Mouse (Mus musculus): ENCODE measurements around the gene C2cd2.
"Not testable (repeated sequence)": the region's sequence is repeated elsewhere in the genome, so short reads cannot be mapped to it uniquely, and the experiment has no call there.

The C2cd2 gene

DNA sequence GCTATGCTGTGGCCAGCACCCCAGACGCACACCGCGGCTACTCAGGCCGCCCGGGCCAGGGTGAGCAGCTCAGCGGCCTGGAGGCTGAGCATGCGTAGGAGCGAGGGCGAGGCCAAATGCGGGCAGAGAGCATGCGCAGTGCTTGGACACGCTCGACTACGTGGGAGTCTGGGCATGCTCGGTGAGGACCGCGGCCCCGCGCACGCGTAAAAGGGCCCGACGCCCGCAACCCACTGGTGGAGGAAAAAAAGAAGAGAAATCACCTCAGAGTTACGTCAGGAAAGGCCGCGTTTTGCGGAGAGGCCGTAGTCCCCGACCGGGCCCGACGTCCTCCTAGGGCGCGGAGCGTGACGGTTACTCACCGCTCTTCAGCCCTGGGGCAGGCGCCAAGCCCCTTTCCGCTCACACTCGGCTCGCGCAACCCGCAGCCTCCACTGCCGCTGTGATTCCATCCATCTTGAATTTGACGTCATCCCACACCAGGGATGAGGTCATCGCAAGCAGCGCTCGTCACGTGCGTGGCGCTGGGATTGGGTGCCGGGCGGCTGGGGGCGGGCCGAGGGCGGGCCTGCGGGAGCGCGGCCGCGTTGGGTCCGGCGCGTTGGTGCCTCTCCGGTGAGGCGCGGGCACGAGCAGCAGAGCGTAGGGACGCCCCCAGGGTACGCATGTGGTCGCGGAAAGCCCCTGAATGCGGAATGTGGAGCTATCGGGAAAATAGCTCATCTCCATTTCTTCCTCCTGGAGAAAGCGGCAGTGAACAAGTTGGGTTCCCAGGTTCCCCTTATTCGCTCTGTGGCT is at the start of gene C2cd2, which contains the start of gene Zbtb21:
TSS of gene C2cd2 (minus strand) at position 448 of the 798 bp plus-strand sequence.
TSS of gene Zbtb21 (minus strand) at position 472 of the 798 bp plus-strand sequence.
- peak; percentile 93 for DNase-seq

DNA sequence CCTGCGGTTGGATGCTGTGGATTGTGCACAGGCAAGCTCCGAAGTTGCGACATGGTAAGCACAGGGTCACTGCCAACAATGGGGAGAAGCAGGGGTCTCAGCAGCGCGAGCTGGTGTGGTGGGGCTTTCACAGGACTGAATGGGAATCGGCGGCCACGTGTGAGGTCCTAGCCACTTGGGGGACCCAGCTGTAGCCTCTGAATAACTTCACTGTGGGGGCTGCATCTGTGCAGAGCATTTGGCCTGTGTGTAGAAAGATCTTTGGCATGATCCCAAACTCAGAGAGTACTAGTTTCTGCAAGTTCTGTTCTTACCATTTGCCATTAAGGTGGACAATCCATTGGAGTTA is 35.0 kb upstream of the C2cd2 start:
- DNase-seq: not testable (repeated sequence)

DNA sequence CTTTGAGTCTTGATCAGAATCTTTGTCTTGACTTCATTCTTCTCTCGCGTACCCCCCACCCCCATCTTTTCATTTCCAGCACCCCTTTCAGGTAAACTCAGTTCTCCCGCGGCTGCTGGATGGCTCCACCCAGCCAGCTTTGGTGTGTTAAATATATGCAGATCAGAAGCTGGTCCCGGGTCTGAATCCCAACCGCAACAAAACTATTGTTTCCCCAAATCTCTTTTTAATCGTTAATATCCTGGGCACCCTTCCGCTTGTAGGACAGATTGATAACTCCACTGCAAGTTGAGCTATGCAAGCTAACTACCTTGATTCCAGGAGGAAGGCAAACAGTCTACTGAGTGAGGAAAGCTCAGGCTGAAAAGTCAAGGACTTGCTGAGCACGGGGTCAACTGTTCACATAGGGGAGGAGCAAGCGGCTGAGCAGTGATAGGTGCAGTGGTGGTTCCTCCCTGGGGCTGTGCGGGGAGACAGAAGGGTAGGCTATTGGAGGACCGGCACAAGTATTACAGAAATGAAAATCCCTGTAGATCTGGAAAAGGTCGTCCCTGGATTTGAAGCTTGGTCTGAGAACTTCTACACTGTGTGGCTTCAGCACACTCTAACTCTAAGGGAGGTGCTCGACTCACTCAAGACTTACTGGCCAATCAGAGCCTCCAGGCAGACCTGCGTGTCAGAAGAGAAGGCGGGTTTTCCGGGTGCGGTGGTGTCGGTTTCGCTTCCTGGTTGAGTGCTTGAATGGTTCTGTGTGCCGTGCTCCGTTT is 34.4 kb upstream of the C2cd2 start, which contains the start of gene B230307C23Rik:
TSS of gene B230307C23Rik (plus strand) at position 700 of the 767 bp plus-strand sequence.
- peak; percentile 86 for DNase-seq

DNA sequence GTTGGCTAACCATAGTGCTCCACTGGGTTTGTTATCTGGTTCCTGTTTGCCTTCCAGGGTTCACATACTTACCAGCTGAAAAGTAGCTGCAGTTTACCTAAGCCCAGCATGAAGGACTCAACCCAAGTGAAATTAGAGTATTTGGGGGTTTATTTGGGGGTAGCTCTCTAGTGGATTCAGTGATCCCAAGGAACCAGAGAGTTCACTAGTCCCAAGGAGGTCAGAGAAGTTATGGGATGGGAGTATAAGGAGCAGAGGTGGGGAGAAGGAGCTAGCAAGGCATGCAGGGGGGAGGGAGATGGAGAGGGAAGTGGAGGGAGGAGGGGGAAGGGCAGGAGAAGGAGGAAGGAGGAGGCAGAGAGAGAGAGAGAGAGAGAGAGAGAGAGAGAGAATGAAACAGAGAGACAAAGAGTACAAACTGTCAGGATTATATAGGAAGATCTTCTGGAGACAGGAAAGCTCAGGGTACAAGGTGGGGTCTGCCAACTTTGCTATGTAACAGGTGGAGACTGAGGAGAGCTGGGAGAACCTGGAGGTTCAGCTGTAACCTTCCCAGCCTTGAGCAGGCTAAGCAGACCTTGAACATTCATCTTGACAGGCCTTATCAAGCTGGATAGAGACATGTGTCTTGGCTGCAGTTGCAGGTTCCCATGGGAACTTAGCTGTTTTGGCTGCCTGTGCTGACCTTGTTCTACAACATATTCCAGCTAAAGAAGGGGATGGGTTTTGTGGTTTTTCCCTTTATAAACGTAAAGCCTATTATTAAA is 33.6 kb upstream of the C2cd2 start:
- peak; percentile 3 for DNase-seq

DNA sequence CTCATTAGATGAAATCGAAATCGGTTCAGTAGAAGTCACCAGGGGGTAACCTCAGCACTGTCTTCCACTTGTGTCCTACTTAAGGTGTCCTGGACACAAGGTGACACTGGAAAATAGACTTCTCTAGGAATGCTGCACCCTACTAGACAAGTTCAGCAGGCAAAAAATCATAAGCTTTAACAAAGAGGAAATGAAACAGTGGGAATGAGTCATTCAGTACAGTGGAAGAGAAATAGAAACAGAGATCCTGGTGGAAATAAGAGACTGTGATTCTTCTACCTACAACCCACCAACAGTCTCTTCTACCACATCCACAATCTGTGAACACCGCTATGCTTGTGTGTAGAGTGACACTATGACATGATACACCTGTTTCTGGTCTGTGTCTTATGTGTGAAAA is 30.1 kb upstream of the C2cd2 start:
- not testable (repeated sequence) for DNase-seq

DNA sequence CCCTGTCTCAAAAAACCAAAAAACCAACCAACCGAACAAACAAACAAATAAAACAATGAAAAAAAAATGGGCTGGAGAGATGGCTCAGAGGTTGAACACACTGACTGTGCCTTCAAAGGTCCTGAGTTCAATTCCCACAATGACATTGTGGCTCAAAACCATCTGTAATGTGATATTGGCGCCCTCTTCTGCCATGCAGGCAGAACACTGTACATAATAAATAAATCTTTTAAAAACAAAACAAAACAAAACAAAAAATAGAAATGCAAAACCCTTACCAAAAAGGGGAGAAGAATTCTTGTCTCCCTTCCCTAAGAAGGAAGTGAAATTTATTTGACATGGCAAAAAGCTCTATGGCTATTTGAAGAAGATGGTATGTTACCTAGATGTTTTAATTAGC is 29.1 kb upstream of the C2cd2 start:
- no peak for DNase-seq

DNA sequence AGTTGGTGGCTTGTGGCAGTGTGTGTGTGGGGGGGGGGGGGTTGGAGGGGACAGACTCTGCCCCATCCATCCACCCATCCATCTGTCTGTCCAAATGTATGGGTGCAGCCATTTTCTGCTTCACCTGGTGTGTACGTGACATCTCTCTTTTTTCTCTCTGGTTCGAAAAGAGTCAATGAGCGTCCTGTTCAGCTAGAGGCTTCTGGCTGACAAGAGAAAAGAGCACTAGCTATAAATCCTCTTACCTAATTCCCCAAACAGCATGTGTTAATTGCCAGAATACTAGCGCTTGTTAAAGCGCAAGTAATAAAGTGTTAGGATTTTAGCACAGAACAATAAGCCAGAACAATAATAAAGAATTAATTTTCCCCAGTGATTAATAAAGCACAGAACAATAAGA is 22.2 kb upstream of the C2cd2 start:
- DNase-seq: no peak

DNA sequence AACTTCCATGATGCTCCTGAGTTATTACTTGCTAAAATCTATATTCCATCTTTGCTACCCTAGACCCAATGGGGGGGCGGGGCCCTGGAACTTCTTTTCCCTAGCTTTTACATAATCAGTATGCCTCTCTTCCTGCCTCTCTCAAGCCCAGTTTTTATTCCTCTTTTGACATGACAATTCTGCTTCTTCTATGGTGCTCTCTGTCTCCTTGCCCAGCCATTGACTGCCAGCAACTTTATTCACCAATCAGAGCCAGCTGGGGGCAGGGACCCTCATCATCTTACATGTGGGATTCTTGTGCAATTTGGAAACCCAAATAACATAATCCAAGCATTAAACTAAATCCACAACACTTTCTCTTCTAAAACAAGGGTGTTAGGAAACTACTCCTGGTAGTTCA is 19.0 kb upstream of the C2cd2 start:
- no peak for DNase-seq

DNA sequence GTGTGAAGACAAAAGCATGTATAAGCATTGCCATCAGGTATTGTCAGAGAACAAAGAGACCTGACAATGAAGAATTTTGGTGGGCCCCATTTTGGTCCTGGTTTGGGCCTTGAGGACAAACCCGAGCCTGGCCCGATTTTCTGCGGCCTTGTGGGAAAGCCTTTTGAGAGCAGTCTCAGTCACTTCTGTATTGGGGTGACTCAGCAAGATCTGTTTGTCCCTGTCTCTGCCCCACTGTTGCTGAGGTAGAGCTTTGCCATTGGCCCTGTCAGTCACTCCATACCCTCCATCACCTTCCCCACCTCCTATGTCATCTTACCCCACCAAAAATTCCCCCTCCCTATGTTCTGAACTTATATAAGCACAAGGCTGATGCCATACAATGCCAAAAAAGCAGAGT is 15.3 kb upstream of the C2cd2 start:
- no peak for DNase-seq

DNA sequence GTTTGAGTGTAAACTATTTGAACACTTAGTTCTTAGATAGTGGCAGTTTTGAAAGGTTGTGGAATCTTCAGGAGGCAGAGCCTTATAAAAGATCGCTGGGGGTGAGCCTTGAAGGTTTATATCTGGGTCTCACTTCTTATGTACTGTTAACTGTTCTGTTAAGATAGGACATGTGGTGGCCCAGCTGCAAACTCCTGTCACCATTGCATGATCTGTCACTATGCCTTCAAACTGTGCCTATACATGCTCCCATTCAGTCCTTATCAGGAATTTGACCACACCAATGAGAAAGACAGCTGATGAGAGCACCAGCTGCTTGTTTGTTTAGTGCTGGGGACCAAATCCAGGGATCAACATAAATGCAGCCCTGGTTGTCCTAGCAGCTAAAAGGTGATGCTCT is 14.9 kb upstream of the C2cd2 start:
- DNase-seq: no peak

DNA sequence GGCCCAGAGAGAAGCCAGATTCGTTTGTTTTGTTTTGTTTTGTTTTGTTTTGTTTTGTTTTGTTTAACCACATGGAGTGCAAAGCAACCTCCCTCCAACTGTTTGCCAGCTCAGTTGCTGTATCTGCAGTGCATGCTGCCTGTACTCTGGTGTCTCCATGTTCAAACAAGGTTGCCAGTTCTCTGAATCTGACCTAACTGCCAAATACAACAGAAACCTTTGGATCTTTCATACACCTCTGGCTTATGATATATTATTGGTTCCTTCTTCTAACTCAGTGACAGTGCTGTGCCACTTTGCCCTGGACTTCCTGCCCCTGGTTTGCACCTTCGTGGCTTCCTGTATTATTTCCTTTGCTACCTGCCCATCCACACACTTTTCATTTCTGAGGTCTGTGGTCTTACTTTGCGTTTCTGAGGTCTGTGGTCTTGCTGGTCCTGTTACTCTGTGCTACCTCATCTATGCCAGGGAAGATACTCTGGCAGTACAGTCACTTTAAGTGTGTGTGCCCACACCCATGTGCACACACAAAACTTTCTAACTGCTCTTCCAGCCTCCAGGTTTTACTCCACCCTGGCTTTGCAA is 1.6 kb upstream of the C2cd2 start:
- no peak for DNase-seq

DNA sequence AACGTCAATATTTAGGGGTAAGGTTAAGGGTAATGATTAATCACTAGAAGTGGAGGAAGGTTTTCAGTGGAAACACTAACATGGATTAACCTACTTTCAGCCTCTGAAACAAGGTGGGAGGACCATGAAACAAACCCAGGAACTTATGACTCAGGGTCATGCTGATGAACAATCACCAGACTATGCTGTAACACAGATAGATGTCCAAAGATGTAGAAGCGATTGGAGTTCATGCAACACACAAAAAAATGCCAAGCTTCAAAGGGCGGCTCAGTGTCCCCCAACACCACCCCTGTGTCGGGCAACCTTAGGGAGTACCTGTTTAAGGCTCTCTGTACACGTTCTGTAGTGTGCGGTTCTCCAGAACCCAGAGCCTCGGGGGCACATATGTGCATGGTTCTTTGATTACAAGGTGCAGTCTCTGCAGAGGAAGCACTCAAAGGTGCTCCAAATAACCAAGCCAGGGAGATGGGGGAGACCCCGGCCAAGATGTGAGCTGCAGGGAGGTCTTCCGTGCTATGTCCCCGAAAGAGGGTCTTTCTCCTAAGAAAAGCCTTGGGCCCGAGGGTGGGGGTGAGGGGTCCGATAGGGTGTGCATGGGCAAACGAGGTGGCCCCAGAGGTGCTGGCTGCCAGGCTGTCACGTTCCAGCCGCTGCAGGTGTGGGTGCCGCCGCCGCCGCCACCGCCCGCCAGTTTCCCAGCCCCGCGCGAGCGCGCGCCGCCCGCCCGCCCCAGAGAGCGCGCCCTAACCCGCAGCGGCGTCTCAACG is 832 bp downstream of the C2cd2 start:
- DNase-seq: no peak

DNA sequence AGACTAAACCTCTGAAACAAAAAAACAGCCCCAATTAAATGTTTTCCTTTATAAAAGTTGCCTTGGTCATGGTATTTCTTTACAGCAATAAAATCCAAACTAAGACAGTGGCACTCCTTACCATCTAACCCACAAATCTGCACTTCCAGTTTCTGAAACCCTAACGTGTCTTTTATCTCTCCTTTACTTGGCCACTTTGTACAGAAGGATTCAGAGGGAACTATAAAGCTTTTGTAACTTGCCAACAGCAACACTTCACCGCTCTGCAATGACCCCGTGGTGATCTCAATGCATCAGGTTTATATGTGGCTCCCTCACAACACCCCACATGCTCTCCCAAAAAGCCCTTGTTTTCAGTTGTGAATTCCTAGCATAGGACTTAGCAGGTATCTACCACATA is 2.0 kb downstream of the C2cd2 start:
- DNase-seq: no peak

DNA sequence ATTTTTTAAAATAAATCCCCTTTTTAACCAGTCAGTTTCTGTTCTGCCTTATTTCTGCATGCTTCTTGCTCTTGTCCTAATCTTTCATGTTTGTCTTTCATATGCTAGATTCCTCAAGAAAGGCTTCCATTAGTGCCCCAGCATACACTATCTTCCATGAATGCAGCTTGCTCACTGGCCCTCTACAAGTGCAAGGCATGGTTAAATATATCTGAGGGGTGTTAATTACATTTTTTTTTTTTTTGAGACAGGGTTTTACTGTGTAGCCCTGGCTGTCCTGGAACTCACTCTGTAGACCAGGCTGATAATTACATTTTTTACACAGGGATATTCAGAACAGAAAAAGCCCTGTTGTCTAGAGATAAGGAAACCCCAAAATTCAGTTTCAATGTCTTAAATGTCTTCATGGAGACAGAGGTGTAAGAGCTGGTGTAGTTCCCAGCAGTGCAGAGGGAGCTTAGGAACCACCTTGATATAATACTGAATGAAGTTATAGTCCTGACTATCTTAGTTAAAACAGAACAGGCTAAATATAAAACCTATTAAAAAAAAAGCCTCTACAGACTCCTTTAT is 3.9 kb downstream of the C2cd2 start:
- no peak for DNase-seq

DNA sequence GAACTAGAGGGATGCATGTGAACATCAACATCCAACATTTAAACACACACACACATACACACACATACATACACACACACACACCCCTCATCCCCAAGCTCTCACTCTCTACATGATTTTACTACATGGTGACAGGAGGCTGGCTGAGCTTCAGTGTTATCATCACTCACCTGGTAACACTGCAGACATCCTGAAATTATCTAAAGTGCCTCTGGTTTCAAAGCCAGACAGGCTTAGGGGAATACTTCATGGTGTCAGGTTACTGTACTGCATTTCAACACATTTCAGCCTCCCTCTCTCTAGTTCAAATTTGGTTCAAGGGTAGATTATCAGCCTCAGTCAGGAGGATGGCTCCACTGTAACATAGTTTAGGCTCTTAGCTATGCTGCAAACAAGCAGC is 4.8 kb downstream of the C2cd2 start:
- no peak for DNase-seq

DNA sequence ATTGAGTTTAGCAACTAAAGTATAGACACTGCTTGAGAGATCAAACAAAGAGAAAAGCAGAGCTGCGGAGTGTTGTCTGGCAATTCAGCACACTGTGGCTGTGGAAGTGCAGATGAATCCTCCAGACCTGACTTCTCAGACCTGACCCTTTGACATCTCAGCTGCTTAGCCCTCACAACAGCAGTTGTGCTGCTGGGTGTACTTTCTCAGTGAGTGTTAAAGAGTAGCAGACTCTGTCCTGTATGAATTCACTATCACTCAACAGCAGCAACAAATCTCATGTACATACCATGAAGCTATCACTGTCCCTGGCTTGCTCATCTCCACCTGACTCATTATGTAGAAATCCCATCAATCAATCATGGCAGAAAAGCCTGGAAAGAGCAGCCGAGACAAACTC is 6.4 kb downstream of the C2cd2 start:
- DNase-seq: no peak

DNA sequence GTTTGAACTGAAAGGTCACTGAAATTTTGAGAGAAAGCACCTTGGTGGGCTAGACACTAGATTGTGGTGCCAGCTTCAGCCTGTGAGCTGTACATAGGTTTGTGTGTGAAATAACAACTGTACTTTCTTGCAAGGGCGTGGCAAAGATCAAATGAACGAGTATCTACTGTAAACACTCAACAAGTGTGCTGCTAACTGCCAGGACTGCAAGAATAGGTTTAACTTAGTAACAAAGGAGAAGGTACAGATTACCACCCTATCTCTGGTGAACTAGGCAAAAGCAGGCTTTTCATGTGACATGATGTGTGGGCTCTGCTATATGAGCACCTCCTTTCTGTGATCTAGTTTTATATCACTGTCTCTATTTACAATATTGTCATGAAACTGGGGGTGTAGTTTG is 9.1 kb downstream of the C2cd2 start:
- no peak for DNase-seq

DNA sequence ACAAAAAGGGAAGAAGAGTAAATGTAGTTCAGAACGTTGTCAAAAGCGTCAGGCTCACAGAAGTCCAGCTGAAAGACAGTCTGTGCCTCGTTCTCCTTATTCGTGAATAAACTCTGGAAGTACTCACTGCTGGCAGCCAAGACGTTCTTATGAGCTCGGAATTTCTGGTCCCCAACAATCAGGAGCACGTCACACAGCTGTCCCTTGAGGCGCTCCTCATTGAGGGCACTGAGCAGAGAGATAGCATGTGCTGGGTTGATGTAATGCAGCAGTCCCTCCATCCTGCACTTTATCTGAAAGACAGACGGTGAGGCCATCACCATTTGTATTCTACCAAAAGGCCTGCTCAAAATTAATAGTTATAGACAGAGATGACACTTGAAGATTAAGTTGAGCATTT is 9.6 kb downstream of the C2cd2 start:
- DNase-seq: no peak

DNA sequence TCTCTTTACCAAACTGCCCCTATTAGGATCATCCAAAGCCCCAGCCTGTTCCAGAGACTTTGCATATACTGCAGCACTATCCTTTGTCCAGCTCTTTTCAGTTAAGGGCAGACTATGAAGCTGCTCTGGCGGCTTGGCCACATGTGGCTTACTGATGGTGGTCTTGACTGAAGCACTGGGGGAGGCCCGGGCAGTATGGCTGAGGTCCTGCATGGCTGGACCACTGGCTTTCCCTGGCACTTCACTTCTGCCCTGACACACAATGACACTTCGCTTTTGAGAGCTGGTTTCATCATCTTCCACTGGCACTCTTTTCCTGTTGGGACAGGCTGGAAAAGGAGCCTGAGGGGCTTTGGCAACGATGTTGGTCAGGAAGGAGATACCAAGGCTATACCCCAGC is 10.0 kb downstream of the C2cd2 start:
- DNase-seq: no peak

DNA sequence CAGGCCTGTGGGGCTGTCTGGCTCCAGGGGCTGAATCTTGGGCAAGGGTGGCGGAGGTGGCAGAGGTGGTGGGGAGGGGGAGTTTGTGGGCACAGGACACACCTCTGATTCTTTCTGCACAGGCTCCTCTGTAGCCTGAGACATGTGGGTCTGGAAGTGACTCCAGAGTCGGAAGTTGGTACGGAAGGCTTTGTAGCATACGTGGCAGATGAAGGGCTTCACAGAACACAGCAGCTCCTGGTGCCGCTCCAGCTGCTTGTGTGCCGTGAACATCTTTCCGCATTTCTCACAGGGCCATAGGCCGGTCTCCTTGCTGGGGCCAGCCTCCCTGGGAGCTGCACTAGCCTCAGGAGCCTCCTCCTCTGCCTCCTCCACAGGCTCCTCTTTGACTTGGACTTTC is 12.3 kb downstream of the C2cd2 start:
- no peak for DNase-seq

DNA sequence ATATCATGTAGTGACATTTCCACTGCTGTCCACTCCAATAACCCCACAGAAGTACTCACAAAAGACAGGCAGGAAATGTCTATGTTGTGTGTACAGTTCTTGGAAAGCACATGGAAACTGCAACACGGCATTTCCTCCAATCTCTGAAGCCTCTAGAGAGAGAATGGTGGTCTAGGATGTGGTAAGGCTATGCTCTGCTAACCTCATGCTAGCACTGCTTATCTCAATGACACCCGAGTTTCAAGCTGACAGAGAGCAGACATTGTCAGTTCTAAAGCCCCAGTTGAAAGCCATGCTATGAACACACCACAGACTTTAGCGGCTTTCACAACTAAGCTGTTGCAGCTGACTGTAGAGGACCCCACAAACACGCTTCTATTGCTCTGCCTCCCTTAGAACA is 13.6 kb downstream of the C2cd2 start:
- no peak for DNase-seq

DNA sequence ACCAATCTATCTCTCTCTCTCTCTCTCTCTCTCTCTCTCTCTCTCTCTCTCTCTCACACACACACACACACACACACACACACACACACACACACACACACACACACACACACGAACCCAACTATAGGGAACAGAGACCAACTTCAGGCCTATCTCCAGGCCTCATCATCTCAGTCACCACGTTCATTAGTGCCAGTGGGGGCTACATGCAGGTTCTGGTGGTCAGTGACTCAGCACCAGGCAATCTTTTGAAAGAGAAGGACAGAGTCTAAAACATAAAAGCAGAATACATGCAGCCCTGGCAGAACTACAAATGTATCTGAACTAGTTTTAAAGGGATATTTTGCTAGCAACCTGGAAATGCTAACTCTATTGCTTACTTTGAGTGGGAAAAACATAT is 15.4 kb downstream of the C2cd2 start:
- not testable (repeated sequence) for DNase-seq
